Mouse (Mus musculus) urinary bladder, postnatal 4 days (tissue): ENCODE results near the gene Polr3g.
"Not testable (repeated sequence)": the region's sequence is repeated elsewhere in the genome, so short reads cannot be mapped to it uniquely, and the experiment has no call there.

Source experiments
- DNase-seq, 2 experiments: peaks; one replicate each; pipeline ENCODE4 v3.0.0; 2021 to 2022; ENCODE audit warnings: low spot score in 2 of 2

Polr3g gene

DNA sequence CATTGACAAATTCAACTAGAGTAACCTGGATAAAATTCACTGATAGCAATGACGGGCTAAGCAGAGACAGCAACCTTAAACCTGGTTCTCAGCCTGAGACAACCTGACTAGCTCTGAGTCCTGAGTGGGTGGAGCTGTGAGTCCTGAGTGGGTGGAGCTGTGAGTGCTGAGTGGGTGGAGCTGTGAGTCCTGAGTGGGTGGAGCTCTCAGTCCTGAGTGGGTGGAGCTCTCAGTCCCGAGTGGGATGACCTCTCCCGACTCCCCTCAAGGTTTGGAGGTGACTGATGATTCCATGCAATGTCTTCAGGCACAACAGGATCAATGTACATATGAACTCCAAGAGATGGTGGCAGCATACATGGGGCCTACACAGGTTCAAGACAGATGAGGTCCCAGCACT is 21.2 kb downstream of the Polr3g start:
- no peak for DNase-seq

DNA sequence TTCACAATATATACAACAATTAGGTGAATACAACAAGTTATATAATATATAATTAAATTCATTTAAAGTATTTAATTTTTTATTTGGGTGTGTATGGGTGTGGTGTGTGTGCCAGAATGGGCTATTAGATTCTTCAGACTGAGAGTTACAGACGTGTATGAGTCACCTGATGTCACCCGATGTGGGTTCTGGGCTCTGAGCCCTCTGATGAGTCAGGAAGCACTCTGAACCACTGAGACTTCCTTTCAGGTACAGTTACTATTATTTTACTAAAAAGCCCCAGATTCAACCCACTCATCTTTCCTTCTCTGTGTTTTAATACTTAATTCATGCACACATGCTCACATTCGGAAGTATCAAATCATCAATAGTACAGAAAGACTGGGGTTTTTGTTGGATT is 25.9 kb downstream of the Polr3g start:
- no peak for DNase-seq

DNA sequence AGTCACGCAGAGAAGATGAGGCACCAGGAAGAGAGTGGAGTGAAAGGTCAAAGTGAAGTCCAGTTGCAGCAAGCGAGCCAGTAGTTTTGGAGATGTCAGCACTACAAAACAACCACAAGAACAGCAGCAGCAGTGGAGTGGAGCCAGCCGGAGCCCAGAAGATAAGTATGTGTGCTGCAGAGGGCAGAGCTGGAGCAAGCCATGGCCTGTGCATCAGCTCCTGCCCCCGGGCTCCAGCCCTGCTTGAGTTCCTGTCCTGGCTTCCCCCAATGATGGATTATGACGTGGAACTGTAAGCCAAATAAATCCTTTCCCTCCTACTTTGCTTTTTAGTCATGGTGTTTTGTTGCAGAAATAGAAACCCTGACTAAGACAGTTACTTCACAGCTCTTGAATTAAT is 26.6 kb downstream of the Polr3g start:
- DNase-seq: no peak

DNA sequence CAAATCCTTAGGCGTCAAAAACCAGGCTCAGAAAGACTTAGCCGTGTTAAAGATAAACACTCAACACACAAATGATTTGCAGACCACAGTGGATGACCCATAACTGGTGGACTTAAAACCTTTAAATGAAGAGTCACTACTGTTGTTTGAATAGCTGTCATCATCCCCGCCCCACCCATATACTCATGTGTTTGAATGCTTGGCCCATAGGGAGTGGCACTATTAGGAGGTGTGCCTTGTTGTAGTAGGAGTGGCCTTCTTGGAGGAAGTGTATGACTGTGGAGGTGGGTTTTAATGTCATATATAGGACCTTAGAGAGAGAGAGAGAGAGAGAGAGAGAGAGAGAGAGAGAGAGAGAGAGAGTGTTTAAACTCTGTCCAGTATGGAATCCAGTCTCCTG is 27.7 kb downstream of the Polr3g start:
- DNase-seq: no peak

DNA sequence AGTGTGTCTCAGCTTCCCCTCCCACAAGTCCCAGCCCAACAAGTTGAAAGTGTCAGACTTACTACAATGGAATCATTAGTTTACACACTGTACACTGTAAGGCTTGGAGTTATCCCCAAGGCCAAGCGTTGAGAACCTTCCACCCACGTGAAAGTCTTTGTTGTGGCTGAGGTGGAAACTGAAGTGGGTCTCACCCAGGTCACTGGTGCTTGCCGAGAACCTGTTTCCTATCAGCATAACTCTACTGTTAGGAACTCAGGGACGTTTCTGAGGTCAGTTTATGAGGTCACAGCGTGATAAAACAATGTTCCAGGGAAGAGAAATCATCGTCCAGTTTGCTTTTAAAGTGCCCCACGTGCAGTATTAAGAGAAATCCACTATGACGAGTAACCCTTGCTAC is 35.5 kb downstream of the Polr3g start:
- no peak for DNase-seq

DNA sequence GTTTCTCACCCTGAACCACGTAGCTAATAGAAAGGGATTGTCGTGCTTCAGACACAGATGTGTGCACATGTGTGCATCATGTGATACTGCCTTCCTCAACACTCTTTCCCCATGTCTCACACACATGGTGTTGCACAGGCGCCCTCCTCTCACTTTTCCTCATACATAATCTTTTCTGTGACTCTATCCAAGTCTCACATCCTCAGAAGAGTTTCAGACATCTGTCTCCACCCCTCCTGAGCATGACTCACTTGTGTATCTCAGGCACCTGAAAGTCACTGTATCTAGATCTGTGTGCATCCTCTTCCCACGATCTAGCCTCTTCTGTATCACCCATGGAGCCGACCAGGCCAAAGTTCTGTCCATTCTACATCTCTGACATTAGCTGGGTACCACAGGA is 43.1 kb downstream of the Polr3g start:
- no peak for DNase-seq

DNA sequence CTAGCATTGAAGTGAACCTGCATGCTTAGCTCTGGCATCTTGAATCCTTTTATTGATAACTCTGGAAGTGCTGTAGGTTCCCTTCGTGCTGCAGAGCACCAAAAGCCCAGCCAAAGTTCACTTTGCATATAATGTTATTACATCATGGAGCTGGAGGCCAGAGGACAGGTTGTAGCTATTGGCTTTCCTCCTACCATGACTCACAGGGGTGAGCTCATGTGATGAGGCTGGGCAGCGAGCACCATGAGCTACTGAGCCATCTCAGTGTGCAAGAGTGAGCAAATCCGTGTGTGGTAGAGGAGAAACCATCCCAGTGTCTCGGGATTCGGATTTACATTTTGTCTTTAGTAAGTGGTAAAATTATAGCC is 46.5 kb downstream of the Polr3g start:
- no peak for DNase-seq

DNA sequence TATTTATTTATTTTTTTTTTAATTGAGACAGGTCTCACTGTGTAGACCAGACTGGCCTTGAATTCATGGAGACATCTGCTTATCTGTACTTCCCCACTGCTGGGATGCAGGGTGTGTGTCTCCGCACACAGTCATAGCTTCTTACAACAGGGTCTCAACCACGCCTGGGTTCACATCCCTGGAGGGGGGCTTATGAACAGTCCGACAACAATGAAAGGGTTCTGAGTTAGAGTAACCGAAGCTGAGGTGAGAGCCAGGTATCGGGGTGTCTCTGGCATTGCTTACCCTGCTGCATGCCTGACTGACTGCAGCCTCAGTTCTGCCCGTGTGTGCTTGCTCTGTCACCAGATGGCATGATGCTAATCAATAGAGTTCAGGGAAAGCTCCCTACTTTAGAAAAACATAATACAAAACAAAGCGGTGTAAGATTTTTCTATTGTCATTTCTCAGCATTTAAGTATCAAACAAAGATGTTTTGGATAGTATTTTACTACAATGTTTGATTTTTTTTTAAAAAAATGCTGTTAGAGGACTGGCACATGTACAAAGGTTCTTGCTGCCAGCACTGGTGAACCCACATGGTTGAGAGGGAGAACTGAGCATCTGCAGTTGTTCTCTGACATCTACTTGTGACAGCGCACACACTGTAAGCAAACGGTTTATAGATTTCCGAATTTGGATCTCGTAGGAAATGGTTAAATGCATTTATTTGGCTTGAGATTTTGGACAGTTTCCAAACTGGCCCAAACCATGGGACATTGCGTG is 47.1 kb downstream of the Polr3g start:
- DNase-seq: no peak

DNA sequence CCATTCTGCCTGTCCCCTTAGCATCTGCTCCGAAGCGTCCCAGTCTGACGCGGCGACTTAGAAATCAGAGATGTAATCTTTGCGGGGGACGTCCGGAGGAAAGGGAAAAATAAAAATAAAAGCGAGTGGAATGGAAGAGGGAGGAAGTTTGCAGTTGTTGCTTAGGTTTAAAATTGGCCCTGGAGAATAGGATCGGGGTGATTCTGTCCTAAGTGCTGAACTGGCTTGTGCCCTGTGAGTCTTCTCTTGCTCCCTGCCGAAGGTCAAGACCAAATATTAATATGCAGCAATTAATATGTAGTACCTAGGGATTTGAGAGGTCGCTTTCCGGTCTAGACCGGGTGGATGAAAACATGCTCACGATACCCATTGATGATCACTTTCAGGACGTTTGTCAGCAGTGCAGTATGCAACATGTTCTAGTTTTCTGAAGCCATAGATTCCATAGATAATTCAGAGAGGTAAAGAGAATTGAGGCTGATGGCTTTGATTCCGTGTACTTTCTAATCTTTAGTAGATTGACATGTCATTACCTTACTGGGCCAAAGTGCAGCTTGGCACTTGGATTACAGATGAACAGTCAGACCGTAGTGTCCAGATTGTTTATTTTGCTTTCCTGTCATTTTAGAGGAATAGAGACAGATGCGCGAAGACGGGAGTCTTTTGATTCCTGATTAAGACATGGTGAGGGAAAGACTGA is 52.6 kb downstream of the Polr3g start:
- no peak for DNase-seq

DNA sequence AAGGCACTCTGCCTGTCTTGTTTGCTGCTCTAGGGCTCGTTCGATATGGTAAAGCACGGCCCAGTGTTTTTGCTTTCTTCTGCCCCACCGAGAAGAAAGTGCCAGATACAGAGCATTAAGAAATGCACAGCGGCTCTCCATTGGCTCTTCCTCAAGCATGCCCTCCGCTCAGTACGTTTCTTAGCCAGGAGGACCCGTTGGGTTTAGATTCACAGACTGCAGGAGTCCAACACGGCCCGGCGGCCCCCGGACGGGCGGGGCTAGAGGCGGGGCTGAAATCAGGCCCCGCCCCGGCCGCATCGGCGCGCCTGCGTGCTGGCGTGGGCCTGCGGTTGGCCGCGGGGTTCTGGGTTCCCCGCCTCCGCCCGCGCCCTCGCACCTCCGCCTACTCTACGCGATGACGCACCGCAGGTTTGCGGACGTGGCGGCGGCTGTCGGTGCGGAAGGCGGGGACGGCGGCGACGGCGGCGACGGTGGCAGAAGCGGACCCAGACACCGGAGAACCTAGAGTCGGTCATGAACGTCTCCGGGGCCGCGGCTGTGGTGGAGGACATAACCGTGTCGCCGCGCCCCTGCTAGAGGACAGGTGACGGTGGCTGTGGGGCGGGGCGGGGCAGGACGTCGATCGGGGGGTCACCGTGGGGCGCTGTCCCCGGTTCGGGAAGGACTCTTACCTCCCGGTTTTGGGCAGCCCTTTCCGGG is 53.3 kb downstream of the Polr3g start, which contains the start of gene Lysmd3:
Gene Lysmd3, plus strand, starts transcription at position 313 of the 702 bp plus-strand sequence.
- peak; percentile 90 to 93 for DNase-seq

DNA sequence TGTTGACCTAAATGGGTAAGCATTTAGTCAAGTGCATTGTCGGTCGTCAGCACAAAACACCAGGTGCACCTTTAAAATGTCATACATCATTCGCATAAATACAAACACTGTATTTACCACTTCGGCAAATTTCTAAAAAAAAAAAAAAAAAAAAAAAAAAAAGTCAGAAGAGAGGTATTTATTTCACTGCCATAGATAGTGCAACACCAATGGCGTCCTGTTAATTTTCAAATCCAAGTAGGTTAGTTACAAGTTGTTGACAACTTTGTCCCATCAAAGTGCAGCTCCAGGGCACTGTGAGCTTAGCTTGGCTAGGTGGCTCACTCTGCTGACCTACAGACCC is 53.8 kb downstream of the Polr3g start:
- DNase-seq: no peak

DNA sequence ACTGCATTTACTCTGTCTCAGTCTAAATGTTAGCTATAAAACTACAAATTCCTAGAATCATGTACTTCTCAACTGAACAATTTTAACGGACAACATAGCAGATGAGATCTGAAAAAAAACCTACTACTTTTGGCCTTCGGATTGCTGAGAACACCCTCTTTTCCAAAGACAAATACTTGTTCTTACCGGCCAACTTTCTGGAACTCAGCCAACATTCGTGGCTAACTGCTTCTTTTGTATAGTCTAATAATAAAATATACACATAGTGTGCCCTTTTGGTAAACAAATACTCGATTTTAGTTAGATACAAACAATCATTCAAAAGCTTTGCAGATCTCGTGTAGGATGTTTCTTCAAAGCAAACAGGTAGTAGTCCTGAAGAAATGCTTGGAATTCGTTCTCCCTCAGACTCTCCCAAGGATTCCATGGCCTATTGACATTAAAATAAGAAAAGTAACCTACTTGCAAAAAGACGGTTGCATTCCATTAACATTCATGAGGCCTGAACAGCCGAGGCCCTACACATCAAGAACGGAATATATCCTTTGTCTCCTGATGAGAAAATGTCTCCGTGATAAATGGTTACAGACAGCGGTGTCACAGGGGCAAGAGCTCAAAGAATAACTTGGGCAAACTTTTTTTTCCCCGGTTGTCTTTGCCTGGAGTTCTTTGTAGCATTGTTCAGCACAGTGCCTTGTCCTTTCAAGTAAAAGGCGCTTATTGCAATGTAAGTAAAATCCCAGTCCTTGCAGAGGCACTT is 54.5 kb downstream of the Polr3g start:
- no peak for DNase-seq

DNA sequence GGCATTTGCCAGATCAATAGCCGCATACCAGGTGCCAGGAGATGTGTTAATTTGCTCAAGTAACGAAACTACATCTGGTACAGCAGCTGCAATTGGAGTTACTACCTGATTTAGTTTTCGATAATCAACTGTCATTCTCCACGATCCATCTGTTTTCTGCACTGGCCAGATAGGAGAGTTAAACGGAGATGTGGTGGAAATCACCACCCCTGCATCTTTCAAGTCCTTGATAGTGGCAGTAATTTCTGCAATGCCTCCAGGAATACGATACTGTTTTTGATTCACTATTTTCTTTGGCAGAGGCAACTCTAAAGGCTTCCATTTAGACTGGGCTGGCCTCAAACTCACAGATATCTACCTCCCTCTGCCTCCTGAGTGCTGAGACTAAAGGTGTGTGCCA is 60.4 kb downstream of the Polr3g start:
- DNase-seq: not testable (repeated sequence)

DNA sequence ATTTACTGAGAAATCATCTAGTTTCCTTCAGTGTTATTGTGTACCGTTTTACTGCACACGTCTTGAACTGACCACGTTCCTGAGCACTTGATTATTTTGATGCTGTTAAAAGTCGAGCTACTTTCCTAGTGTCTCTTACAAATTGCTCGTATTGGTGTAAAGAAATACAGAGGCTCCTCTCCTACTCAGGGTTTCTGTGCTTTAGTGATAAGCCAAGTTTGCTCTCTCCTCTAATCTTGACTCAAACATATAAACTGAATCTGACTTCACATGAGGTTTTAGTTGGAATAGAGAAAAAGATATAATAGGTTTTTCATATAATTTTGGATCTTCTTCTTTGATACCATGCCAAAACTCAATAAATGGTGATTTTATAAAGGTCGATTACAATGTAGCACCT is 64.5 kb downstream of the Polr3g start:
- no peak for DNase-seq

DNA sequence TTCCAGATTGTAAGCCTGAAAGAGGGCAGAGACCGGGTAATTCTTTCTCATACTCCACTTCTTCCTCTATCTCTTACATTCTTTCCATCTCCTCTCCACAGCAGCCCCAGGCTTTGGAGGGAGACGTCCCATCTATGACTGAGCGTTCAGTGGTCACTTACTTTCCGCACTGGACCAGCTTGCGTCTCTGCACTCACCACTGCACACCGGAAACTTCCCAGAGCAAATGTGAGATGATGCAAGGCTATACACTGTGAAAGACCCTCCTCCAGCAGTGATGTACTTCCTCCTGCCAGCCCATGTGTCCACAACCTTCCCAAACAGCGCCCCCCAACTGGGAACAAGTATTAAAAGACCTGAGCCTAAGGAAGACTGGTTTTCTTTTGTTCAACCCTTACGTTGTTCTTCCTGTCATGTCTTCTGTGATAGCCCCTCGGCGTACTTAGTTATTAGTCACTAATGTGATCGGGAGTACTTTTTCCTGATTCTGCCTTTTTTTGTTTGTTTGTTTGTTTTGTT is 66.7 kb downstream of the Polr3g start:
- DNase-seq: no peak

DNA sequence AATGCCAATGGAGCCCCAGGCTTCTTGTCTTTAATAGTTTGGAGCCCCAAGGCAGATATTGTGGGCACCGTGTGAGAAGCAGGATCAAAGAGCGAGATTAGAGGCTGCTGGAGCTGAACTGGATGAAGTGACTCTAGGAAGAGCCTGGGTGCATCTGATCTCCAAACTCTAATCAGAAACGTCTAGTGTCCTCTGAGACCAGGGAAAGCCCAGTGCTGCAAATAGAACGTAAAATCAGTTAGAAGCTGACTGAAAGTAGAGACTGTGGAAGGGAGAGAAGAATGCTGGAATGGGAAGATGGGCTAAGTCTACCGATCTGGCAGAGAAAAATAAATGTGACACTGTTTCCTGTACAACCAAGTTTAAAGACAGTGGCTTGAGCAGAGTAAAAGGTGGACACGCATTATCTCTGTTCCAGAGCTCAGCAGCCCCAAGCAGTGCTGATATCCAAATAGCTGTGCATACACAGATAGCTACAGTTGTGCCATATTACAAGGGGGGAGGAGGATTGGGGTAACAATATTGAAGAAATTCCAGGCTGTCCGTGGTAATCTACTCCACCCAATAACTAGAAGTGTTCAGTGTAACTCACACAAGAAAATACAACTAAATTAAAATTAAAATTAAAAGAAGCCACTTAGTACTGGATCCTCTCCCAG is 68.2 kb downstream of the Polr3g start:
- no peak for DNase-seq

DNA sequence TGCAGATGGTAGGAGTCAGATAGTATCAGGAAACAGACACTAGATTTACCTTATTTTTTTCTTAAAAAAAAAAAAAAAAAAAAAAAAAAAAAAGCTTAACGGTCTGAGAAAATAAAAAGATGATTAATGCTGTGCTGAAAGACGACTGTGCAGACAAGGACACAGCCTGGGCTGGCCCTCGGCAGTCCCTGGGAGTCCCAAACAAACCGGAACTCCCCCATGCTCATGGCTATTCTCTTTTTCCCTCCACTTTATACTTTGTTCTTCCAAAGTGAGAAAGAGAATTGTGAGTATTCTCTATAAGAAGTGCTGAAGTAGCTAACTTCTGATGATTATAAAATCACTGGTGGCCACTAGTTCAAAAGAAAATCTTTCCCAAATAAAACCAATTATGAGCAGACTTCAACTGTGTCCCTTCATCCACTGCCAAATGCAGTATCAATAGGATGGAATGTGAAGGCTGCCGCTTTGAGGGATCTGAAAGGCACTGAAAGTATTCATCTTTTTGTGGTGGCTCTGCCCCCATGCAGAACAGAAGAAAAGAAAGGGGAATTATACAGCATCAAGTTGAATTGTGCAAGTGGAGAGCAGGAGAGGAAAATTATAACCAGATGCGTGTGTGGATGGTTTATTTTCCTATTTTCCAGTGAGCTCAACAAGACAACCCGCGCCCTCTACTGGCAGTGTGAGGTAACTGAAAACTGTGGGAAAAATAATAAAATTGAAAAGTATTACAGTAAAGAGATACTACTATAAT is 69.3 kb downstream of the Polr3g start:
- no peak for DNase-seq

DNA sequence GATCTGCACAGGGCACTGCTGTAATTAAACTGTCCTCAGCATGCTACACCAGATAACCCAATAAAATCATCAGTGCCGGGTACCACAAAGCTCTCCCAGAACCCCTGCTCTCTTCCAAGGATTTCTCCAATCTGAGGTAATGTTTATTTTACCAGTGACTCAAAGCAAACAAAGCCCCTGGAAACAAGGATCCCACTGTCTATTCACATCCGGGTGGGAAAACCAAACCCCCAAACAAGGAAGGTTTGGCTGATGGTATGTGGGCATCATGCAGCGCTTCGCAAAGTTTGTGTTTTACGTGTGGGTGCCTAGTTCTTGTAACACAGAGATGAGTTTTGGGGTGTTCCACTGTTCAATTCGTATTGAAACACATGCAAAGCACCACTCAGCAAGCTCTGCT is 69.9 kb downstream of the Polr3g start:
- no peak for DNase-seq

DNA sequence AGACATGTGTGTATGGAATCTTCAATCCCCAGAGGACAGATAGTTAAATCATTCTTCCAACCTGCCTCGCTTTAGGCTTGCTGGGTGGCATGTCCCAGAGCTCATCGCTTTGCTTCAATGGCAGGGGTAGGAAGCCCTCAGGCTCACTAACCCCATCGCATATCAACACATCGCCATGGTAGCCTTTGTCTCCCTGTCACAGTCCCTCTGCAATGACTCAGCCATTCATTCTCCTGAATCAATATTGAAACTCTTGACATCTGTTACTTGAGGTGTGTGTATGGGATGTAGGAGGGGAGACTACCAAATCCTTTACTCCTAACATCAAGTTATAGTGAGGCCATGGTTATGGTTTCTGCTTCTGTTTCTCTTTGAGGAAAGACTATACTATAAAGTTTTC is 71.2 kb downstream of the Polr3g start:
- DNase-seq: no peak

DNA sequence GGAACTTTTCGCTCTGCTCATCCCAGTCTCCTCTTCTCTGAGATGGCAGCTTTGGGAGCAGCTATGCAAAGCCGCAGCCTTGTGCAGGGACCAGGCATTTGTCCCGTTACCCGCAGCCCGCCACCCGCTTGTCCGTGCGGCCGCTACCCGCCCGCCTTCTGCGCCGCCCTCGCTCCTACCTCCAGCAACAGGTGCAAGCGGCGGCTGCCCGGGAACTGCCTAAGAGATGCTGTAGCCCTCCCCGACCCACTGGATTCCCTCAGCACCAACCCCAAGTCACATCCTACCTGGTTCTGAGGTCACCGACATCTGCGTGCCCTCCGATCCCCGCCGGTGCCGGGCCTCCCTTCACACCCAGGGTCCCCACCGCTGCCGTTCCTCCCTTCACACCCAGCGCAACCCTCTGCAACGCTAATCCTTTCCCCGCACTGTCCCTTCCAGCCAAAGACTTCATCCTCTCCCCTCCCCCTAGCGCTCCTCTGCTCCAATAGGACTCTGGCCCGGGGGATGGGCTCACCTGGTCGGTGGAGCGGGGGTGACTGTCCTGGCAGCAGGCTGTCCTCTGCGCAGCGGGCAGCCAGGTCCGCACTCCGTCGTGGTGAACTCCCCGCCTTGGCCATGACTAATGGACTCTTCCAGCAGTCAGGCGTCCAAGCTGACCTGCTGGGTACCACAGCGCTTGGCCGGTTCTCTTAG is 77.9 kb downstream of the Polr3g start, which contains the start of gene Adgrv1:
Gene Adgrv1, minus strand, starts transcription at position 435 of the 696 bp plus-strand sequence.
- DNase-seq: peak; percentile 64 to 68
